Mouse (Mus musculus) embryonic fibroblast, embryonic 13.5 days (primary cell): Measurements from ENCODE around the gene Sptssa.

Source experiments
- CTCF ChIP-seq: IDR thresholded peaks from 2 replicates; pipeline ENCODE4 v1.5.1; 2011; ENCODE audit warnings: mild to moderate bottlenecking, control low read depth, low read length, moderate library complexity, borderline replicate concordance; ENCODE audit not compliant: insufficient read depth
- POLR2A ChIP-seq: IDR thresholded peaks from 2 replicates; pipeline ENCODE4 v1.6.1; 2011; ENCODE audit warnings: low read depth, mild to moderate bottlenecking, control low read depth, low read length, moderate library complexity

DNA sequence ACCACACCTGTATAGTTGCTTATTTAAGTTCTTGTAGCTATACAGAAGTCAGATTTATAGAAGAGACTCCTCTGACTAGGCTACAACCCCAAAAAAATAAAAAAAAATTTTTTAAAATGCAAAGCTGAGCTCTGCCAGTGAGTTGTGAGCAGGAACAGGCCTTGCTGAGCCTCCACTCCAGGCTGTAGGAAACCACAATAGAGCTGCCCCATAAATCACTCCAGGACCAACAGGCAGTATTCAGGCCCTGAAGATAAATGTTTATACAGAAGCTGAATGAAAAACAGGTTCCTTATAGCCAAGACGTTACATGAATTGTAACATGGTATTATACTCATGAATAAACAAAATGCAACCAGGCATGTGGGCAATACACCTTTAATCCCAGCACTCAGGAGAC, 5.2 kb downstream of the Sptssa start:
- TF ChIP-seq POLR2A (no peak), CTCF (no peak)
